Mouse (Mus musculus) lung, postnatal 0 days (tissue): ENCODE data around the gene Ccdc28b.

ENCODE experiments used
- CTCF ChIP-seq: IDR thresholded peaks from 2 replicates; pipeline ENCODE4 v1.5.1; 2016; ENCODE audit warnings: antibody characterized with exemption, mild to moderate bottlenecking
- EP300 ChIP-seq: IDR thresholded peaks from 2 replicates; pipeline ENCODE4 v1.6.1; 2016; ENCODE audit warnings: antibody characterized with exemption, mild to moderate bottlenecking, control low read depth

DNA sequence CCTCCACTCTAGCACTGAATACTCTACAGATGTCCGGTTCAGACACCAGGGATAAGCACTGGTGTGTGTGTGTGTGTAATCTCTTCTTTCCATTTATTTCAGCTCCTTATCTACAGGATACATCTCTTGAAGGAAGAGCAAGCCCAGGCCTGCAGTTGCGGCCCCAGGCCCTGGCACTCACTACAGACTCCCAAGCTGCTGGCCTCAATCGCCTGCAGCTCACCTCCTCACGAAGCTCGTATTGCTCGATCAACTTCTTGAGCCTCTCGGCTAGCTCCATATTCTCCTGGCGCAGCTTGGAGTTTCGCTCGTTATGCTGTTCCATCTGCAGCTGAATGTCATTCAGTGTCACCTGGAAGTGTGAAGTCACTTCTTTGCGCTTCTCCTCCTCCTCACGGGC is 8.1 kb upstream of the Ccdc28b start:
- no peak for TF ChIP-seq CTCF
- TF ChIP-seq EP300, result no peak
